Mouse (Mus musculus): Measurements from ENCODE around the gene Fam131c. TPM values are rescaled to one million over a fixed set of nuclear protein-coding genes. Genes with fewer than 3 reads are reported as not detected.

The Fam131c gene
- polyA plus RNA-seq, 1 experiment from 2014 or later: 3.3 TPM

DNA sequence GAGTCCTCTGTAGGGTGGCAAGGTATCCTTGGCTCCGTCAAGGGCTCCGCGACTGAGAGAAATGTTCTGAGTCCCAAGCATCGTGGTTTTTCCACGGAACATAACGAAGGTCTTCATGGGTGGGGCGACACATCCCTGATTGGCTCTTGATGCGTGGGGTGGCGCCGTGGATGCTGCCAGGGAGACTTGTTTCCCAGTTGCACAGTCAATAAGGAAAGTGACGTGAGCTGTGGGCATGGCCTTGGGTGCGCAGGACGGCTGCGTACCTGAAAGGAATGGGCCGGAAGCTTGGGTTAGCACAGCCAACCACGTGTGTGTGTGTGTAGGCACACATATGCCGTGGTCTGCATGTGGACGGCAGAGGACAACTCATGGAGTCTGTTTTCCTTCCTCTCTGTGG, 65.2 kb downstream of the Fam131c start:
- WGBS: 80% methylated on average over 18 of the region's 18 CpGs
- H3K9me3 ChIP-seq (ENCODE audit: control insufficient read depth, low read length): no peaks in the 10 kb centered on the region
- H3K27ac ChIP-seq (ENCODE audit: low read length): no peak overlapping the region
- no peaks in the 10 kb centered on the region for H3K36me3 ChIP-seq (ENCODE audit: control insufficient read depth, insufficient read depth, low read length)
- no peak overlapping the region for H3K4me3 ChIP-seq (ENCODE audit: low read length)
- H3K9ac ChIP-seq (ENCODE audit: low read length): no peak overlapping the region
- H3K4me2 ChIP-seq (ENCODE audit: low read depth, low read length): no peak overlapping the region
- H3K4me1 ChIP-seq (replicated peaks; ENCODE audit: control insufficient read depth, insufficient read depth, low read length): no peaks in the 10 kb centered on the region
- ATAC-seq (ENCODE audit: low read depth): no peak
- H3K27me3 ChIP-seq (ENCODE audit: control insufficient read depth, insufficient read depth, low read depth, low read length): no peaks in the 10 kb centered on the region

Small RNA genes lying within 50 kb of the gene (microRNA-seq; reads per million reads assigned to microRNA genes)
- gene Gm25690: not detected

Other genes starting within 250 kb of the Fam131c start
- gene Szrd1, start 228.4 kb upstream of the Fam131c start, polyA plus RNA-seq (2015; fragmentation: Nextera tagmentation; extraction: Ambion mirVana): 42.4 and 44.6 TPM in 2 replicates
- gene Fbxo42, start 220.3 kb upstream of the Fam131c start, polyA plus RNA-seq (2015; fragmentation: Nextera tagmentation; extraction: Ambion mirVana): 19.3 and 21.1 TPM in 2 replicates
- 5.2 and 7.0 TPM in 2 replicates for gene Rsg1, start 154.3 kb upstream of the Fam131c start, polyA plus RNA-seq (2015; fragmentation: Nextera tagmentation; extraction: Ambion mirVana)
- gene Arhgef19, start 128.7 kb upstream of the Fam131c start, polyA plus RNA-seq (2015; fragmentation: Nextera tagmentation; extraction: Ambion mirVana): 17.7 and 18.0 TPM in 2 replicates
- 11.6 and 11.8 TPM in 2 replicates for gene Epha2, start 67.0 kb upstream of the Fam131c start, polyA plus RNA-seq (2015; fragmentation: Nextera tagmentation; extraction: Ambion mirVana)
- 0.24 and 0.28 TPM in 2 replicates for gene Clcnka, start 30.5 kb downstream of the Fam131c start, polyA plus RNA-seq (2015; fragmentation: Nextera tagmentation; extraction: Ambion mirVana)
- gene Clcnkb, start 47.8 kb downstream of the Fam131c start, polyA plus RNA-seq (2015; fragmentation: Nextera tagmentation; extraction: Ambion mirVana): 0.39 TPM in 1 of 2 replicates, not detected in the other
- gene Hspb7, start 52.6 kb downstream of the Fam131c start, polyA plus RNA-seq (2015; fragmentation: Nextera tagmentation; extraction: Ambion mirVana): 6.4 and 10.6 TPM in 2 replicates
- not detected in 2 replicates for gene Srarp, start 67.9 kb downstream of the Fam131c start, polyA plus RNA-seq (2015; fragmentation: Nextera tagmentation; extraction: Ambion mirVana)
- gene Zbtb17, start 76.4 kb downstream of the Fam131c start, polyA plus RNA-seq (2015; fragmentation: Nextera tagmentation; extraction: Ambion mirVana): 30.6 and 30.8 TPM in 2 replicates
- 6.9 and 7.4 TPM in 2 replicates for gene Spen, start 170.4 kb downstream of the Fam131c start, polyA plus RNA-seq (2015; fragmentation: Nextera tagmentation; extraction: Ambion mirVana)
- gene Fblim1, start 237.9 kb downstream of the Fam131c start, polyA plus RNA-seq (2015; fragmentation: Nextera tagmentation; extraction: Ambion mirVana): 71.4 and 76.1 TPM in 2 replicates